Mouse (Mus musculus) intestine, postnatal 0 days (tissue): ENCODE data around the gene Tango6. TPM values are rescaled to one million over a fixed set of nuclear protein-coding genes. Genes with fewer than 3 reads are reported as not detected.

Experiments used
- ATAC-seq: fragments of 200-750 bp; cut with Nextera tagmentation; 2 replicates; pipeline ENCODE4 v1.8.0; 2017; ENCODE audit warnings: mild to moderate bottlenecking, moderate TSS enrichment, moderate library complexity
- H3K27ac ChIP-seq: fragments of 300-500 bp; sonication (generic); 2 replicates; pipeline ENCODE4 v1.5.1; 2014; ENCODE audit warnings: mild to moderate bottlenecking, low read depth, low read length, moderate library complexity
- H3K27me3 ChIP-seq: fragments of 300-500 bp; sonication (generic); replicated peaks from 2 replicates; pipeline ENCODE4 v1.6.1; 2014; ENCODE audit warnings: low read length, mixed read lengths; ENCODE audit not compliant: control insufficient read depth, insufficient read depth
- H3K36me3 ChIP-seq: fragments of 300-500 bp; sonication (generic); 2 replicates; pipeline ENCODE4 v1.6.1; 2014; ENCODE audit warnings: mild to moderate bottlenecking, moderate library complexity; ENCODE audit not compliant: control insufficient read depth, insufficient read depth
- H3K4me1 ChIP-seq: fragments of 300-500 bp; sonication (generic); replicated peaks from 2 replicates; pipeline ENCODE4 v1.6.1; 2014; ENCODE audit warnings: antibody characterized with exemption, low read length, mixed read lengths; ENCODE audit not compliant: control insufficient read depth, insufficient read depth
- H3K4me2 ChIP-seq: fragments of 300-500 bp; sonication (generic); replicated peaks from 2 replicates; pipeline ENCODE4 v1.6.1; 2014; ENCODE audit warnings: low read depth, mild to moderate bottlenecking, moderate library complexity
- H3K4me3 ChIP-seq: fragments of 300-500 bp; sonication (generic); 2 replicates; pipeline ENCODE4 v1.5.1; 2014; ENCODE audit warnings: low read depth, low read length
- H3K9ac ChIP-seq: fragments of 300-500 bp; sonication (generic); 2 replicates; pipeline ENCODE4 v1.6.1; 2014; ENCODE audit warnings: mild to moderate bottlenecking, low read depth, low read length
- H3K9me3 ChIP-seq: fragments of 300-500 bp; sonication (generic); 2 replicates; pipeline ENCODE4 v1.6.1; 2016; ENCODE audit warnings: mixed run types; ENCODE audit not compliant: control insufficient read depth
- CTCF ChIP-seq: sonication (generic); IDR thresholded peaks from 2 replicates; pipeline ENCODE4 v1.5.1; 2016; ENCODE audit warnings: low read depth, mild to moderate bottlenecking, control low read depth, antibody characterized with exemption, moderate library complexity
- WGBS: fragments of 180-500 bp; shearing (Covaris S2); extraction: QIAGEN DNeasy Blood & Tissue Kit; methylation state at CpG from one replicate; pipeline ENCODE4 v1.1.7; 2014; 5-methylcytosine and 5-hydroxymethylcytosine counted together
- polyA plus RNA-seq: library from polyadenylated mRNA; unstranded; fragments of >200 nt; fragmentation: Nextera tagmentation; extraction: Ambion mirVana; gene quantifications from 2 replicates; pipeline ENCODE4 v1.2.1, GENCODE M21; 2015

Gene Tango6
- polyA plus RNA-seq, 1 experiment from 2014 or later = 1.7 TPM

- Histone ChIP-seq H3K4me1 (no peaks in the 10 kb centered on the region), H3K9ac (no peak overlapping the region), H3K4me3 (no peak overlapping the region), H3K27me3 (no peaks in the 10 kb centered on the region), H3K9me3 (no peaks in the 10 kb centered on the region), H3K36me3 (peaks cover 3% of the 10 kb centered on the region; the same call in 1 of the 2 replicates), H3K27ac (no peak overlapping the region), H3K4me2 (no peak overlapping the region)
- TF ChIP-seq CTCF = no peak
- WGBS = 75% methylated on average over 13 of the region's 13 CpGs
- ATAC-seq = no peak
These were observed 86.4 kb downstream of the Tango6 start for GRCm38 (mm10) chr8:106769147-106769805.

- Histone ChIP-seq H3K9ac (no peak overlapping the region), H3K27ac (no peak overlapping the region), H3K36me3 (no peaks in the 10 kb centered on the region), H3K27me3 (no peaks in the 10 kb centered on the region), H3K4me3 (no peak overlapping the region), H3K9me3 (no peaks in the 10 kb centered on the region), H3K4me1 (no peaks in the 10 kb centered on the region), H3K4me2 (no peak overlapping the region)
- ATAC-seq = no peak
- TF ChIP-seq CTCF = no peak
- WGBS = 88% methylated on average over 9 of the region's 9 CpGs
These were observed 87.8 kb downstream of the Tango6 start for GRCm38 (mm10) chr8:106770596-106771179.

- no peak overlapping the region for H3K9ac ChIP-seq
- H3K9me3 ChIP-seq = no peaks in the 10 kb centered on the region
- H3K4me1 ChIP-seq = no peaks in the 10 kb centered on the region
- H3K27ac ChIP-seq = no peak overlapping the region
- no peaks in the 10 kb centered on the region for H3K36me3 ChIP-seq
- TF ChIP-seq CTCF = no peak
- ATAC-seq = no peak
- no peaks in the 10 kb centered on the region for H3K27me3 ChIP-seq
- 69% methylated on average over 6 of the region's 6 CpGs for WGBS
- H3K4me3 ChIP-seq = no peak overlapping the region
- H3K4me2 ChIP-seq = no peak overlapping the region
These were observed 89.2 kb downstream of the Tango6 start for GRCm38 (mm10) chr8:106772094-106772493.

- Histone ChIP-seq H3K9ac (no peak overlapping the region), H3K36me3 (no peaks in the 10 kb centered on the region), H3K27ac (no peak overlapping the region), H3K27me3 (no peaks in the 10 kb centered on the region), H3K4me1 (no peaks in the 10 kb centered on the region), H3K4me3 (no peak overlapping the region), H3K4me2 (no peak overlapping the region), H3K9me3 (no peaks in the 10 kb centered on the region)
- no peak for ATAC-seq
- TF ChIP-seq CTCF = no peak
- WGBS = 88% methylated on average over 3 of the region's 3 CpGs
These were observed 89.6 kb downstream of the Tango6 start for GRCm38 (mm10) chr8:106772501-106772900.

- WGBS = 83% methylated on average over 8 of the region's 8 CpGs
- no peak for ATAC-seq
- no peaks in the 10 kb centered on the region for H3K36me3 ChIP-seq
These were observed 91.9 kb downstream of the Tango6 start for GRCm38 (mm10) chr8:106774567-106775320.

GRCm38 (mm10) chr8:106789623-106790022 is 106.8 kb downstream of the Tango6 start:
- no peak overlapping the region for H3K27ac ChIP-seq
- WGBS = 71% methylated on average over 4 of the region's 4 CpGs
- no peak for ATAC-seq

More at GRCm38 (mm10) chr8:106774567-106775320, 91.9 kb downstream of the Tango6 start:
- Histone ChIP-seq H3K9ac (no peak overlapping the region), H3K27me3 (no peaks in the 10 kb centered on the region), H3K9me3 (no peaks in the 10 kb centered on the region), H3K27ac (no peak overlapping the region), H3K4me2 (no peak overlapping the region), H3K4me1 (no peaks in the 10 kb centered on the region), H3K4me3 (no peak overlapping the region)
- no peak for TF ChIP-seq CTCF

More at GRCm38 (mm10) chr8:106789623-106790022, 106.8 kb downstream of the Tango6 start:
- TF ChIP-seq CTCF = no peak
- Histone ChIP-seq H3K4me2 (no peak overlapping the region), H3K27me3 (no peaks in the 10 kb centered on the region), H3K4me1 (no peaks in the 10 kb centered on the region), H3K4me3 (no peak overlapping the region), H3K9me3 (no peaks in the 10 kb centered on the region), H3K36me3 (no peaks in the 10 kb centered on the region), H3K9ac (no peak overlapping the region)
